Mouse (Mus musculus): ENCODE measurements at regions not wholly inside any gene's neighbourhood (a gene's known extent, or its start where the extent isn't known, plus 50 kb on each side); places are given as distances from the start of the nearest gene placed in this dataset.

GRCm38 (mm10) chr9:115703791-115704190 is 205.5 kb upstream of the Gadl1 start:
- no peak for TF ChIP-seq EP300 (IDR thresholded peaks at IDR 0.05; ENCODE audit: insufficient read depth, low read depth, low read length)
- no peak for TF ChIP-seq CTCF (IDR thresholded peaks at IDR 0.05; ENCODE audit: low read depth, low read length)

All from ES-Bruce4 (cell line).